Mouse (Mus musculus): ENCODE results near the gene Sh3bp5l. TPM values are rescaled to one million over a fixed set of nuclear protein-coding genes. Genes with fewer than 3 reads are reported as not detected.
"Not testable (repeated sequence)": the region's sequence is repeated elsewhere in the genome, so short reads cannot be mapped to it uniquely, and the experiment has no call there.

The Sh3bp5l gene
- polyA plus RNA-seq, 1 experiment from 2014 or later: 27.6 TPM

- Histone ChIP-seq H3K27me3 (no peaks in the 10 kb centered on the region), H3K27ac (no peak overlapping the region), H3K4me2 (no peak overlapping the region), H3K36me3 (no peaks in the 10 kb centered on the region), H3K9me3 (replicated peaks) (no peaks in the 10 kb centered on the region), H3K4me3 (no peak overlapping the region), H3K4me1 (replicated peaks) (no peaks in the 10 kb centered on the region), H3K9ac (no peak overlapping the region)
- WGBS: 62% methylated on average over 3 of the region's 3 CpGs
- no peak for ATAC-seq (replicated peaks; ENCODE audit: insufficient number of reproducible peaks, insufficient read depth, low FRiP score, low read depth)
Measured at GRCm38 (mm10) chr11:58353709-58354108, 23.2 kb downstream of the Sh3bp5l start.

GRCm38 (mm10) chr11:58354476-58354875 is 24.0 kb downstream of the Sh3bp5l start:
- H3K9me3 ChIP-seq (replicated peaks): no peaks in the 10 kb centered on the region
- no peak overlapping the region for H3K27ac ChIP-seq
- 55% methylated on average over 10 of the region's 10 CpGs for WGBS
- H3K27me3 ChIP-seq: no peaks in the 10 kb centered on the region
- no peaks in the 10 kb centered on the region for H3K36me3 ChIP-seq
- H3K4me1 ChIP-seq (replicated peaks): no peaks in the 10 kb centered on the region
- no peak overlapping the region for H3K4me3 ChIP-seq
- no peak for ATAC-seq (replicated peaks; ENCODE audit: insufficient number of reproducible peaks, insufficient read depth, low FRiP score, low read depth)
- no peak overlapping the region for H3K9ac ChIP-seq
- no peak overlapping the region for H3K4me2 ChIP-seq

- Histone ChIP-seq H3K4me1 (replicated peaks) (no peaks in the 10 kb centered on the region), H3K4me2 (no peak overlapping the region), H3K4me3 (no peak overlapping the region), H3K27ac (no peak overlapping the region), H3K9ac (no peak overlapping the region), H3K36me3 (no peaks in the 10 kb centered on the region), H3K9me3 (replicated peaks) (no peaks in the 10 kb centered on the region), H3K27me3 (no peaks in the 10 kb centered on the region)
- no peak for ATAC-seq (replicated peaks; ENCODE audit: insufficient number of reproducible peaks, insufficient read depth, low FRiP score, low read depth)
- WGBS: 75% methylated on average over 3 of the region's 3 CpGs
Measured at GRCm38 (mm10) chr11:58354927-58355326, 24.4 kb downstream of the Sh3bp5l start.

GRCm38 (mm10) chr11:58357042-58357441 is 26.5 kb downstream of the Sh3bp5l start:
- ATAC-seq (replicated peaks; ENCODE audit: insufficient number of reproducible peaks, insufficient read depth, low FRiP score, low read depth): no peak
- Histone ChIP-seq H3K9me3 (replicated peaks) (no peaks in the 10 kb centered on the region), H3K36me3 (no peaks in the 10 kb centered on the region), H3K9ac (no peak overlapping the region), H3K4me3 (no peak overlapping the region), H3K27ac (no peak overlapping the region), H3K4me1 (replicated peaks) (no peaks in the 10 kb centered on the region), H3K4me2 (no peak overlapping the region), H3K27me3 (no peaks in the 10 kb centered on the region)
- 89% methylated on average over 3 of the region's 3 CpGs for WGBS

GRCm38 (mm10) chr11:58357844-58358534 is 27.5 kb downstream of the Sh3bp5l start:
- WGBS: 68% methylated on average over 6 of the region's 6 CpGs
- no peak for ATAC-seq (replicated peaks; ENCODE audit: insufficient number of reproducible peaks, insufficient read depth, low FRiP score, low read depth)

GRCm38 (mm10) chr11:58362562-58362961 is 32.0 kb downstream of the Sh3bp5l start:
- not testable (repeated sequence) for H3K27me3 ChIP-seq; H3K36me3 ChIP-seq; H3K4me1 ChIP-seq (replicated peaks); H3K4me2 ChIP-seq; H3K27ac ChIP-seq; ATAC-seq (replicated peaks; ENCODE audit: insufficient number of reproducible peaks, insufficient read depth, low FRiP score, low read depth); H3K4me3 ChIP-seq; H3K9ac ChIP-seq; H3K9me3 ChIP-seq (replicated peaks)
- WGBS: no CpG with 5 or more reads among the region's 6 CpGs

More at GRCm38 (mm10) chr11:58357844-58358534, 27.5 kb downstream of the Sh3bp5l start:
- no peaks in the 10 kb centered on the region for H3K9me3 ChIP-seq (replicated peaks)
- H3K4me2 ChIP-seq: no peak overlapping the region
- no peaks in the 10 kb centered on the region for H3K4me1 ChIP-seq (replicated peaks)
- no peaks in the 10 kb centered on the region for H3K36me3 ChIP-seq
- no peak overlapping the region for H3K27ac ChIP-seq
- no peak overlapping the region for H3K9ac ChIP-seq
- H3K27me3 ChIP-seq: no peaks in the 10 kb centered on the region
- no peak overlapping the region for H3K4me3 ChIP-seq

- no peak for ATAC-seq (replicated peaks; ENCODE audit: insufficient number of reproducible peaks, insufficient read depth, low FRiP score, low read depth)
- Histone ChIP-seq H3K4me2 (no peak overlapping the region), H3K27ac (no peak overlapping the region), H3K36me3 (no peaks in the 10 kb centered on the region), H3K9ac (no peak overlapping the region), H3K4me1 (replicated peaks) (no peaks in the 10 kb centered on the region), H3K9me3 (replicated peaks) (no peaks in the 10 kb centered on the region), H3K4me3 (no peak overlapping the region), H3K27me3 (no peaks in the 10 kb centered on the region)
- 61% methylated on average over 3 of the region's 3 CpGs for WGBS
Measured at GRCm38 (mm10) chr11:58364454-58364853, 33.9 kb downstream of the Sh3bp5l start.

GRCm38 (mm10) chr11:58366191-58366590 is 35.7 kb downstream of the Sh3bp5l start:
- H3K9me3 ChIP-seq (replicated peaks); H3K4me1 ChIP-seq (replicated peaks); H3K4me2 ChIP-seq; H3K27me3 ChIP-seq; H3K9ac ChIP-seq; H3K36me3 ChIP-seq; H3K4me3 ChIP-seq; ATAC-seq (replicated peaks; ENCODE audit: insufficient number of reproducible peaks, insufficient read depth, low FRiP score, low read depth); H3K27ac ChIP-seq: not testable (repeated sequence)
- no CpG with 5 or more reads among the region's 6 CpGs for WGBS

- Histone ChIP-seq H3K9me3 (replicated peaks) (no peaks in the 10 kb centered on the region), H3K4me2 (no peak overlapping the region), H3K4me1 (replicated peaks) (no peaks in the 10 kb centered on the region), H3K9ac (no peak overlapping the region), H3K36me3 (no peaks in the 10 kb centered on the region), H3K27me3 (no peaks in the 10 kb centered on the region), H3K4me3 (no peak overlapping the region), H3K27ac (no peak overlapping the region)
- 88% methylated on average over 2 of the region's 2 CpGs for WGBS
- ATAC-seq (replicated peaks; ENCODE audit: insufficient number of reproducible peaks, insufficient read depth, low FRiP score, low read depth): no peak
Measured at GRCm38 (mm10) chr11:58377273-58377672, 46.7 kb downstream of the Sh3bp5l start.

GRCm38 (mm10) chr11:58377686-58378085 is 47.2 kb downstream of the Sh3bp5l start:
- Histone ChIP-seq H3K4me2 (no peak overlapping the region), H3K4me3 (no peak overlapping the region), H3K27ac (no peak overlapping the region), H3K9ac (no peak overlapping the region), H3K9me3 (replicated peaks) (no peaks in the 10 kb centered on the region), H3K27me3 (no peaks in the 10 kb centered on the region), H3K4me1 (replicated peaks) (no peaks in the 10 kb centered on the region), H3K36me3 (no peaks in the 10 kb centered on the region)
- 52% methylated on average over 1 of the region's 1 CpGs for WGBS
- no peak for ATAC-seq (replicated peaks; ENCODE audit: insufficient number of reproducible peaks, insufficient read depth, low FRiP score, low read depth)

- Histone ChIP-seq H3K36me3 (no peaks in the 10 kb centered on the region), H3K9ac (no peak within 1 kb of the TSS), H3K4me3 (no peak within 1 kb of the TSS), H3K27me3 (no peaks in the 10 kb centered on the region), H3K4me2 (no peak within 1 kb of the TSS), H3K9me3 (replicated peaks) (no peaks in the 10 kb centered on the region), H3K4me1 (replicated peaks) (no peaks in the 10 kb centered on the region), H3K27ac (no peak within 1 kb of the TSS)
- ATAC-seq (replicated peaks; ENCODE audit: insufficient number of reproducible peaks, insufficient read depth, low FRiP score, low read depth): no peak
- 76% methylated on average over 3 of the region's 3 CpGs for WGBS
Measured at GRCm38 (mm10) chr11:58378763-58379278, 48.3 kb downstream of the Sh3bp5l start, which contains the start of gene Lypd8. Gene Lypd8, plus strand, starts transcription at chr11:58379043.

GRCm38 (mm10) chr11:58379516-58379915 is 49.0 kb downstream of the Sh3bp5l start:
- ATAC-seq (replicated peaks; ENCODE audit: insufficient number of reproducible peaks, insufficient read depth, low FRiP score, low read depth): no peak
- H3K4me2 ChIP-seq: no peak overlapping the region
- H3K27ac ChIP-seq: no peak overlapping the region
- no peaks in the 10 kb centered on the region for H3K4me1 ChIP-seq (replicated peaks)
- no peak overlapping the region for H3K4me3 ChIP-seq
- 71% methylated on average over 1 of the region's 1 CpGs for WGBS
- H3K9me3 ChIP-seq (replicated peaks): no peaks in the 10 kb centered on the region
- H3K27me3 ChIP-seq: no peaks in the 10 kb centered on the region
- no peaks in the 10 kb centered on the region for H3K36me3 ChIP-seq
- no peak overlapping the region for H3K9ac ChIP-seq

Data from heart, embryonic 15.5 days (tissue).